Mouse (Mus musculus): ENCODE measurements around the gene Lcn9. TPM values are rescaled to one million over a fixed set of nuclear protein-coding genes. Genes with fewer than 3 reads are reported as not detected.

Gene Lcn9
- polyA plus RNA-seq (2012; rRNA removed) = 0.12 TPM in 1 of 2 replicates, not detected in the other
- polyA plus RNA-seq (2014; fragmentation: Nextera tagmentation; extraction: Ambion mirVana) = not detected in 2 replicates

DNA sequence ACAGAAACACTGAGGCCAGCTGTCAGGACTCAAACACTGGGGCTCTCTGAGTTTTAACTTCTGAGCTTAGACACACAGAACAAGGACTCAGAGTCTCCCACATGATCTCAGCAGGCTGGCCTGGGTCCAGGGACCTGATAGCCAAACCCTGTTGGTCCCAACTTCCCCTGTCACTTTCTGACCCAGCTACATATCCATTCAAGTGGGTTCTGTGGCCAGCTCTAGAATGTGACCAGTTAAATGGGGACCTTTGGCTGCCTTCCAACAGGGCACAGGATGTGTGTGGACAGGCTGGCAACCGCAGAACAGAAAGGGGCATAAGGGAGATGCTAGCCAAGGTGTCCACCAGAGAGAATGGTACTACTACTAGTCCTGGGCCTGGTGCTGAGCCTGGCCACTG lies at the start of gene Lcn9:
Lcn9 (plus strand) TSS at position 348 of the 400 bp plus-strand sequence.
- ATAC-seq (ENCODE audit: low FRiP score, low read depth) (no peak), DNase-seq (ENCODE audit: low spot score) (no peak)
- Histone ChIP-seq H3K27me3 (ENCODE audit: control insufficient read depth, insufficient read depth, low read length) (no peaks in the 10 kb centered on the region), H3K4me1 (ENCODE audit: control insufficient read depth, insufficient read depth, low read length) (no peaks in the 10 kb centered on the region), H3K4me3 (replicated peaks; ENCODE audit: low read length) (no peak within 1 kb of the TSS), H3K4me2 (replicated peaks; ENCODE audit: low read depth, low read length, severe bottlenecking) (no peak within 1 kb of the TSS), H3K36me3 (ENCODE audit: control insufficient read depth, insufficient read depth, low read length) (no peaks in the 10 kb centered on the region), H3K27ac (replicated peaks; ENCODE audit: low read depth, low read length) (no peak within 1 kb of the TSS), H3K9me3 (ENCODE audit: control insufficient read depth, low read length) (no peaks in the 10 kb centered on the region), H3K9ac (ENCODE audit: low read depth, low read length, severe bottlenecking) (no peak within 1 kb of the TSS)
- 81% methylated on average over 1 of the region's 1 CpGs for WGBS
- TF ChIP-seq POLR2A (IDR thresholded peaks at IDR 0.05; ENCODE audit: borderline replicate concordance, extremely low read depth, insufficient read depth, insufficient read length) = no peak

DNA sequence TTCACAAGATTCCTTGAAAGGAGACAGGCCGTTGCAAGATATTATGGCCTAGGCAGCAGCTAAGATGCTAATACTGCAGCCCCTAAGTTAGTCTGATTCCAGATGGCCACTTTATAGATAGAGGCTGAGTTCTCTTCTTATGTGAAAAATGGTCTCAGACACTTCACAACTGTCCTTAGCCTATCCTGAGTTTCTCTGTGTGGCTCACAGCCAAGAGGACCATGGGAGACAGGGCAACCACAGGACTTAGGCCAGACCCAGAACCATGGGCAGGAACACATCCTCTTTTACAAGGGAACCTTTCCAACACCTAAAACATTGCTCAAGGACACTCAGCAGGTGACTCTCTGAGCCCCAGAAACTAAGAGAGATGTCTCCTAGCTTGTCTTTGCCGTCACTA lies 49.4 kb upstream of the Lcn9 start:
- H3K9ac ChIP-seq (ENCODE audit: low read depth, low read length, severe bottlenecking) = no peak overlapping the region
- 59% methylated on average over 2 of the region's 2 CpGs for WGBS
- no peaks in the 10 kb centered on the region for H3K27me3 ChIP-seq (ENCODE audit: control insufficient read depth, insufficient read depth, low read length)
- no peak overlapping the region for H3K4me2 ChIP-seq (replicated peaks; ENCODE audit: low read depth, low read length, severe bottlenecking)
- no peak overlapping the region for H3K4me3 ChIP-seq (replicated peaks; ENCODE audit: low read length)
- no peaks in the 10 kb centered on the region for H3K9me3 ChIP-seq (ENCODE audit: control insufficient read depth, low read length)
- H3K4me1 ChIP-seq (ENCODE audit: control insufficient read depth, insufficient read depth, low read length) = no peaks in the 10 kb centered on the region
- TF ChIP-seq POLR2A (IDR thresholded peaks at IDR 0.05; ENCODE audit: borderline replicate concordance, extremely low read depth, insufficient read depth, insufficient read length) = no peak
- DNase-seq (ENCODE audit: low spot score) (no peak), ATAC-seq (ENCODE audit: low FRiP score, low read depth) (no peak)
- no peaks in the 10 kb centered on the region for H3K36me3 ChIP-seq (ENCODE audit: control insufficient read depth, insufficient read depth, low read length)
- H3K27ac ChIP-seq (replicated peaks; ENCODE audit: low read depth, low read length) = no peak overlapping the region

DNA sequence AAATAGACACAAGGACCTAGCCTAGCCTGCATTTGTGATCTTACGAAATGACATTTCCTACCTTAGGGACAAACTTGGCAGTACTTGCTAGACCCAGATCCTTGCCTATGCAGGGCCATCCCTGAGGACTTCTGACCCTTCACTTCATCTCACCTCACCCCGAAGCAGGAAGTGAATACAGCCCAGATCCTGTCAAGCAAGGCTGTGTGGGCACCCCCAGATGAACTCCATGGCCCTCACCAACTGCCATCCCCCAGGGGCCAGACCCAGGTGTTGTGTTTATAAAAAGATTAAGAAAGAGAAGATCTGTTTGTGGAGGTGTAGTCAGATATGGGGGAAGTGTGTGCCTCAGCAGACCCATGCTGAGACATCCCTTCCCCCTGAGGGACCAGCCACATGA lies 48.3 kb upstream of the Lcn9 start:
- WGBS = 68% methylated on average over 2 of the region's 2 CpGs
- no peak for TF ChIP-seq POLR2A (IDR thresholded peaks at IDR 0.05; ENCODE audit: borderline replicate concordance, extremely low read depth, insufficient read depth, insufficient read length)
- H3K4me2 ChIP-seq (replicated peaks; ENCODE audit: low read depth, low read length, severe bottlenecking) = no peak overlapping the region
- ATAC-seq (ENCODE audit: low FRiP score, low read depth) (no peak), DNase-seq (ENCODE audit: low spot score) (no peak)
- H3K4me1 ChIP-seq (ENCODE audit: control insufficient read depth, insufficient read depth, low read length) = no peaks in the 10 kb centered on the region
- H3K36me3 ChIP-seq (ENCODE audit: control insufficient read depth, insufficient read depth, low read length) = no peaks in the 10 kb centered on the region
- no peak overlapping the region for H3K27ac ChIP-seq (replicated peaks; ENCODE audit: low read depth, low read length)
- H3K27me3 ChIP-seq (ENCODE audit: control insufficient read depth, insufficient read depth, low read length) = no peaks in the 10 kb centered on the region
- H3K9ac ChIP-seq (ENCODE audit: low read depth, low read length, severe bottlenecking) = no peak overlapping the region
- H3K4me3 ChIP-seq (replicated peaks; ENCODE audit: low read length) = no peak overlapping the region
- H3K9me3 ChIP-seq (ENCODE audit: control insufficient read depth, low read length) = no peaks in the 10 kb centered on the region

DNA sequence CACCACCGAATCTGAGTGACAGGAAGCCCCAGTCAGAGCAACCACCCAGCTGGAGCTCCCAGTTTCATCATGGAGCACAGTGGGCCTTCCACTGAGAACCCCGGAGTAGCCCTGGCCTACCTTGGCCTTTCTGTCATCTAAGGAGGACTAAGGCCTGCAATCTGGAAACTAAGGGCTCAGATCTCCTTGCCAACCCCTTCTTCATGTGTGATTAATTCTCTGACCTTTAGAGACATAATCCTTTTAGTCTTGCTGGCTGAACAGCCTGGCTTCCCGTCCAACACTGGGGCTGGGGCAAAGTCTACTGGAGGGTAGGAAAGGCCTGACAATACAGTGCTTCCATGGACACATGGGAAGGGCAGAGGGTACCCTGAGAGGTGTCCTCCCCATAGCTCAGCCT lies 47.0 kb upstream of the Lcn9 start:
- H3K4me3 ChIP-seq (replicated peaks; ENCODE audit: low read length) = no peak overlapping the region
- 81% methylated on average over 3 of the region's 3 CpGs for WGBS
- no peaks in the 10 kb centered on the region for H3K9me3 ChIP-seq (ENCODE audit: control insufficient read depth, low read length)
- no peaks in the 10 kb centered on the region for H3K36me3 ChIP-seq (ENCODE audit: control insufficient read depth, insufficient read depth, low read length)
- DNase-seq (ENCODE audit: low spot score) = no peak
- no peak overlapping the region for H3K27ac ChIP-seq (replicated peaks; ENCODE audit: low read depth, low read length)
- no peak for TF ChIP-seq POLR2A (IDR thresholded peaks at IDR 0.05; ENCODE audit: borderline replicate concordance, extremely low read depth, insufficient read depth, insufficient read length)
- H3K27me3 ChIP-seq (ENCODE audit: control insufficient read depth, insufficient read depth, low read length) = no peaks in the 10 kb centered on the region
- no peak overlapping the region for H3K9ac ChIP-seq (ENCODE audit: low read depth, low read length, severe bottlenecking)
- no peaks in the 10 kb centered on the region for H3K4me1 ChIP-seq (ENCODE audit: control insufficient read depth, insufficient read depth, low read length)
- H3K4me2 ChIP-seq (replicated peaks; ENCODE audit: low read depth, low read length, severe bottlenecking) = no peak overlapping the region
- ATAC-seq (ENCODE audit: low FRiP score, low read depth) = no peak

DNA sequence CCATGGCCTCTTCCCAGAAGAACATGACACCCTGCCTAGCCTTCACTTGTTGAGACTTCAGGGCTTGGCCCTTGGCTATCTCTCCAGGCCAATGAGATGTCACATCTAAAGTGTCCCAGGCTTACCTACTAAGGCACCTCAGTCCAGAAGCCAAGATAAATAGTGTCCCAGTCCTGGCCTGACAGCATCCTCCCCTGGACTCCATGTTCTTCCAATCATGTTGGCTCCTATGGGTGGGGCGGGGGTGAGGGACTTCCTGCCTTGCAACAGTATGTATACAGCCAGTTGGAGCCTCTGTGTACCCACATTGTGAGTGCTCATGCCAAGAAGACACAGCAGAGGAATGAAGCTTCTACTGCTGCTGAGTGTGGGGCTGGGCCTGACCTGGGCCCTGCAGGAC lies 46.2 kb upstream of the Lcn9 start, which contains the start of gene Lcn11:
Lcn11 (plus strand) TSS at position 301 of the 400 bp plus-strand sequence.
- no peak for DNase-seq (ENCODE audit: low spot score)
- Histone ChIP-seq H3K9me3 (ENCODE audit: control insufficient read depth, low read length) (no peaks in the 10 kb centered on the region), H3K27me3 (ENCODE audit: control insufficient read depth, insufficient read depth, low read length) (no peaks in the 10 kb centered on the region), H3K9ac (ENCODE audit: low read depth, low read length, severe bottlenecking) (no peak within 1 kb of the TSS), H3K4me1 (ENCODE audit: control insufficient read depth, insufficient read depth, low read length) (no peaks in the 10 kb centered on the region), H3K27ac (replicated peaks; ENCODE audit: low read depth, low read length) (no peak within 1 kb of the TSS), H3K36me3 (ENCODE audit: control insufficient read depth, insufficient read depth, low read length) (no peaks in the 10 kb centered on the region), H3K4me2 (replicated peaks; ENCODE audit: low read depth, low read length, severe bottlenecking) (no peak within 1 kb of the TSS), H3K4me3 (replicated peaks; ENCODE audit: low read length) (no peak within 1 kb of the TSS)
- ATAC-seq (ENCODE audit: low FRiP score, low read depth) = no peak
- 100% methylated on average over 1 of the region's 1 CpGs for WGBS
- no peak for TF ChIP-seq POLR2A (IDR thresholded peaks at IDR 0.05; ENCODE audit: borderline replicate concordance, extremely low read depth, insufficient read depth, insufficient read length)

DNA sequence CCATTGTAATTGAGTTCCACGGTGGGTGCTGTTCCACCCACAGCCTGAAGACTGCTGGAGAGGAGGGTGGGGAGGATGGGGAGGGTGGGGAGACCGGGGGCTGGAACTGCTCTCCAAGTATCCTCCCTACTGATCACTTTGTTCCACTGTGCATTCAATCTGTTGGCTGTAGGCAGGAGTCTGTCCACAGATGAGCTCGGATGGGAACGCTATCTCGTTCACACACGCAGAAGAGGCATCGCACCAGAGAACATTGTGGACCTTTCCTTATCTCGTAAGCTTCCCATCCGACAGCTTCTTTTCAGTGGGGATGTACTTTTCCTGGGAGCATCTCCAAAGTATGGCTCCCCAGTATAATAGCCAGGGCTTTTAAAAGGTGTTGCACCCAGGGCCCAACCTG lies 43.9 kb upstream of the Lcn9 start:
- H3K27ac ChIP-seq (replicated peaks; ENCODE audit: low read depth, low read length) = no peak overlapping the region
- no peak overlapping the region for H3K9ac ChIP-seq (ENCODE audit: low read depth, low read length, severe bottlenecking)
- TF ChIP-seq POLR2A (IDR thresholded peaks at IDR 0.05; ENCODE audit: borderline replicate concordance, extremely low read depth, insufficient read depth, insufficient read length) = no peak
- H3K4me2 ChIP-seq (replicated peaks; ENCODE audit: low read depth, low read length, severe bottlenecking) = no peak overlapping the region
- no peaks in the 10 kb centered on the region for H3K27me3 ChIP-seq (ENCODE audit: control insufficient read depth, insufficient read depth, low read length)
- H3K4me3 ChIP-seq (replicated peaks; ENCODE audit: low read length) = no peak overlapping the region
- DNase-seq (ENCODE audit: low spot score) (no peak), ATAC-seq (ENCODE audit: low FRiP score, low read depth) (no peak)
- H3K4me1 ChIP-seq (ENCODE audit: control insufficient read depth, insufficient read depth, low read length) = no peaks in the 10 kb centered on the region
- H3K36me3 ChIP-seq (ENCODE audit: control insufficient read depth, insufficient read depth, low read length) = no peaks in the 10 kb centered on the region
- no peaks in the 10 kb centered on the region for H3K9me3 ChIP-seq (ENCODE audit: control insufficient read depth, low read length)
- 92% methylated on average over 9 of the region's 9 CpGs for WGBS
